Mouse (Mus musculus) G1E (cell line): ENCODE data around the gene Auts2. TPM values are rescaled to one million over a fixed set of nuclear protein-coding genes. Genes with fewer than 3 reads are reported as not detected.

Experiments
- ATAC-seq: 2 replicates; pipeline ENCODE4 v1.8.0; 2016; ENCODE audit warnings: mild to moderate bottlenecking; ENCODE audit not compliant: insufficient number of reproducible peaks, poor library complexity, low FRiP score, severe bottlenecking; ENCODE audit errors: extremely low read depth
- DNase-seq: peaks from one replicate; pipeline ENCODE4 v3.0.0; 2012; ENCODE audit warnings: low spot score
- H3K27me3 ChIP-seq: 2 replicates; pipeline ENCODE4 v1.6.1; 2012; ENCODE audit warnings: mild to moderate bottlenecking, low read length, inconsistent platforms; ENCODE audit not compliant: insufficient read depth
- H3K36me3 ChIP-seq: replicated peaks from 2 replicates; pipeline ENCODE3; 2012; ENCODE audit warnings: mild to moderate bottlenecking, inconsistent platforms
- H3K4me1 ChIP-seq: 2 replicates; pipeline ENCODE4 v1.6.1; 2012; ENCODE audit warnings: low read depth, low read length, inconsistent platforms, mixed read lengths; ENCODE audit not compliant: insufficient read depth
- H3K4me3 ChIP-seq: 2 replicates; pipeline ENCODE4 v1.5.1; 2012; ENCODE audit warnings: low read depth, mild to moderate bottlenecking, inconsistent platforms, low read length, moderate library complexity, mixed read lengths
- H3K9me3 ChIP-seq: replicated peaks from 2 replicates; pipeline ENCODE4 v1.6.1; 2012; ENCODE audit warnings: inconsistent platforms
- CTCF ChIP-seq: IDR thresholded peaks from 2 replicates; pipeline ENCODE4 v1.5.1; 2012; ENCODE audit warnings: low read depth, low read length, inconsistent platforms, mixed read lengths
- GATA1 ChIP-seq: IDR thresholded peaks from 2 replicates; pipeline ENCODE4 v1.6.1; 2012; ENCODE audit warnings: borderline replicate concordance, low read length, inconsistent platforms, mixed read lengths
- GATA2 ChIP-seq: IDR thresholded peaks from 2 replicates; pipeline ENCODE4 v1.6.1; 2012; ENCODE audit warnings: low read depth, low read length, inconsistent platforms, borderline replicate concordance
- POLR2AphosphoS5 ChIP-seq: IDR thresholded peaks from 2 replicates; pipeline ENCODE4 v1.6.1; 2012; ENCODE audit warnings: low read depth, low read length, inconsistent platforms; ENCODE audit not compliant: insufficient replicate concordance
- TAL1 ChIP-seq: conservative IDR thresholded peaks from 2 replicates; pipeline ENCODE4 v1.6.1; 2012; ENCODE audit warnings: low read depth, low read length, inconsistent platforms, mixed read lengths
- polyA plus RNA-seq: library from polyadenylated mRNA; stranded (reverse); fragments of >175 nt; gene quantifications from 2 replicates; pipeline ENCODE4 v1.2.3, GENCODE M21; 2012
- total RNA-seq, 2 experiments: library from RNA; stranded (forward) in 1 of 2; stranded (reverse) in 1 of 2; fragments of 200-1000 nt in 1 of 2; fragments of >200 nt in 1 of 2; fragmentation: Nextera tagmentation in 1 of 2; gene quantifications; 2 replicates each; pipeline ENCODE4 v1.2.3; 2014 to 2017

Auts2 gene
- total and polyA plus RNA-seq, 3 experiments = 0.09 to 1.3 (median 0.90) TPM

DNA sequence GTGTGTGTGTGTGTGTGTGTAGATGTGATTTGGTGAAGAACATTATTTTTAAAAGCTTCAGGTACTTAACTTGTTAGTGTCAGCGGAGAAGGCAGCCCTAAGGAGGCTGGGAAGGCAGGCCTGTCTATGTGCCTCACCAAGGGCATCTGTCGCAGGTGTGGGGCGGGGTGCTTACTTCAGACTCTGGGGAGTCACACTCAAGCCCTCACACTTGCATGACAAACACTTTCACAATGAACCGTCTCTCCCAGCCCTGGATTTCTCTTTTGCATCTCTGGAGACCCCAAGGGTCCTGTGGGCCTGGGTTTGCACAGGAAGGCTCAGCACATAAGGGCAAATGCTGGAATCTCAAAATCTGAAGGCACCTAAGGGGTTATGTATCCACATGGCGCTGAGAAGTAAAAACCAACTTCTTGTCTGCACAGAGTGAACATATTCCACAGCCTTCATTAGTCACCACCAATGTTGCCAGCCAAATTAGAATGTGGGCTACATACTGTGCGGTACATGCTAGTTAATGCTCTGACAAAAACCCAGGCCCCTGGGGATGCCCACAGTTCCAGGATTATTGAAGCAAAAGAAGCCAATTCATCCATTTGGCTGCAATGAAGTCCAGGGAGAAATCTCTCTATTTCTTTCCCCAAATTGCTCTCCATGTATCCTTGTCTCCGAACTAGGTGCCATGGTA is 1093.8 kb downstream of the Auts2 start:
- ATAC-seq = no peak
- TF ChIP-seq GATA2 = no peak
- no peak for TF ChIP-seq POLR2AphosphoS5
- TF ChIP-seq TAL1 = no peak
- TF ChIP-seq CTCF = no peak
- no peak for TF ChIP-seq GATA1

DNA sequence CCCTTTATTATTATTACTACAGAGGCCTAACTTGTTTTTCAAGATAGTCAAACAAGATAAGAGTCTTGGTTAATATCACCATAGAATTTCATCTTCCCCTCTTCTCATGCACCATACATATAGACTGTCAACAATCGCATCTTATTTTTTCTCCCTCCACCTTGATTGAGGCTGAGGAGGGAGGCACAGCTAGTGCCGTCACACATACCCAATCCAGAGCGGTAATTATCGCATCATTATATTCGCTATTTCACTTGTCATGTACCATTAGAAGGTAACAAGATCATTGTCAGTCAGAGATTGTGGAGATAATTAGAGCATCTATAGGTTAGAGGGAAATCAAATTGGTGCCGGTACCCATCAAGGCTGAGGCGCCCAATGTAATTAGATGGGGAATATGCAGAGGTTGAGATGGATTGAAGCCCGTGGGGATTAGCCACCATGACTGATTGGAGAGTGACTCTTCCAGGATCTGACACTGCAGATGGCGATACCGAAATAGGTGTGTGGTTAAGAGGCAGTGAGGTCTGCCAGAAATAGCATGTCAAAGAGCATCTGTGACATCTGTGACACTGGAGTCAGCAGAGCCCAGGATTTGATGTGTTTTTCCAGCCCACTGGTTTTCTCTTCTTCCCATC is 1107.8 kb downstream of the Auts2 start:
- Histone ChIP-seq H3K36me3 (no peaks in the 10 kb centered on the region), H3K4me1 (no peaks in the 10 kb centered on the region), H3K27me3 (no peaks in the 10 kb centered on the region), H3K4me3 (no peak overlapping the region), H3K9me3 (peaks cover 60% of the 10 kb centered on the region)
- ATAC-seq (no peak), DNase-seq (no peak)
- TF ChIP-seq POLR2AphosphoS5 (no peak), GATA2 (no peak), CTCF (no peak), TAL1 (no peak), GATA1 (no peak)

More for the DNA sequence above, 1093.8 kb downstream of the Auts2 start:
- Histone ChIP-seq H3K4me3 (no peak overlapping the region), H3K9me3 (peaks cover 71% of the 10 kb centered on the region), H3K4me1 (no peaks in the 10 kb centered on the region), H3K36me3 (no peaks in the 10 kb centered on the region), H3K27me3 (no peaks in the 10 kb centered on the region)
- no peak for DNase-seq

DNA sequence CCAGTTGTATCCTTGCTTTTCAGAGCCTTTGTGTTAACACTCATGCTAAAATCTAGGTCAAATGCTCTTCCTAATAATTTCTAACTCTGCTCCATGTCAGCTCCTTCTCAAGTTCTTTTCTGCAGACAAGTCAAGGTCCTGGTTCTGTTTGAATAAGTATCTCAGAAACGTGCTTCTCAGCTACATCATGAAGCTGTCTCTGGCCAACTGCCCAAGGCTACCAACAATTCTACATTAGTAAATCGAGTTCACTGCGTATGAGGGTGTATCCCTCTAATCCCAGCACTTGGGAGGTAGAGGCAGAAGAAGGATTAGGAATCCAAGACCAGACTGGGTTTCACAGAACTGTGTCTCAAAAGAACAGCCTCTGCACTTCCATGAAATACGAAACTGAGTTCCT is 1109.9 kb downstream of the Auts2 start:
- no peak overlapping the region for H3K4me3 ChIP-seq
- DNase-seq = no peak
- H3K4me1 ChIP-seq = no peaks in the 10 kb centered on the region
- no peaks in the 10 kb centered on the region for H3K27me3 ChIP-seq
- H3K36me3 ChIP-seq = no peaks in the 10 kb centered on the region
- ATAC-seq = no peak
- H3K9me3 ChIP-seq = peaks cover 63% of the 10 kb centered on the region
- TF ChIP-seq GATA1 (no peak), GATA2 (no peak), TAL1 (no peak), CTCF (no peak), POLR2AphosphoS5 (no peak)

DNA sequence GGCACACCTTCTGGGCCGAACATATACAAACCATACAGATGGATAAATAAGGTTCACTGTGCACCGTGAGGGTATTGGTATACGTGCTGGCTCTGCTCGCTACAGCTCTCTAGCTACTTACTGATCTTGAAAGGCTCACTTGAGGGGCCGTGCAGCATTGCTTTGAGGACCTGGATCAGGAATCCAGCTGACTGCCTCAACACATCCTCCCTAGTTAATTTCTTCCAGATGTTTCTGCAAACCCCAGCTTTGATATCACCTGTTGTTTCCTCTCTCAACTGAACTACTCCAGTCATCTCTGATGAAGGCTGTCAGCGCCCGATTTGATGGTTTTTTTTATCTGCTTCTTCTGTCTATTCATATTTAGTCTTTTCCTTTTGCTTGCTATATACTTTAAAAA is 1111.2 kb downstream of the Auts2 start:
- peaks cover 64% of the 10 kb centered on the region for H3K9me3 ChIP-seq
- H3K4me3 ChIP-seq = no peak overlapping the region
- no peak for ATAC-seq
- no peak for DNase-seq
- H3K36me3 ChIP-seq = no peaks in the 10 kb centered on the region
- no peak for TF ChIP-seq GATA1
- no peak for TF ChIP-seq GATA2
- no peak for TF ChIP-seq TAL1
- TF ChIP-seq CTCF = no peak
- no peak for TF ChIP-seq POLR2AphosphoS5
- no peaks in the 10 kb centered on the region for H3K27me3 ChIP-seq
- no peaks in the 10 kb centered on the region for H3K4me1 ChIP-seq

- no peak overlapping the region for H3K4me3 ChIP-seq
- no peaks in the 10 kb centered on the region for H3K4me1 ChIP-seq
- TF ChIP-seq GATA2 = no peak
- no peak for TF ChIP-seq POLR2AphosphoS5
- no peak for TF ChIP-seq CTCF
- TF ChIP-seq TAL1 = no peak
- no peak for TF ChIP-seq GATA1
- no peaks in the 10 kb centered on the region for H3K36me3 ChIP-seq
- DNase-seq (no peak), ATAC-seq (no peak)
- peaks cover 52% of the 10 kb centered on the region for H3K9me3 ChIP-seq
- H3K27me3 ChIP-seq = no peaks in the 10 kb centered on the region
Measured at GRCm38 (mm10) chr5:131430109-131430508, 1113.0 kb downstream of the Auts2 start.

- ATAC-seq (no peak), DNase-seq (no peak)
- H3K27me3 ChIP-seq = no peaks in the 10 kb centered on the region
Measured at GRCm38 (mm10) chr5:131429563-131429962, 1113.6 kb downstream of the Auts2 start.

More at GRCm38 (mm10) chr5:131429563-131429962, 1113.6 kb downstream of the Auts2 start:
- Histone ChIP-seq H3K9me3 (peaks cover 55% of the 10 kb centered on the region), H3K36me3 (no peaks in the 10 kb centered on the region), H3K4me1 (no peaks in the 10 kb centered on the region), H3K4me3 (no peak overlapping the region)
- TF ChIP-seq POLR2AphosphoS5 = no peak
- no peak for TF ChIP-seq CTCF
- no peak for TF ChIP-seq GATA2
- TF ChIP-seq GATA1 = no peak
- TF ChIP-seq TAL1 = no peak
